Mouse (Mus musculus) spleen, postnatal 10 days (tissue): ENCODE data around the gene Gm6583.
"Not testable (repeated sequence)": the region's sequence is repeated elsewhere in the genome, so short reads cannot be mapped to it uniquely, and the experiment has no call there.

Experiments used
- DNase-seq, 2 experiments: peaks; one replicate each; pipeline ENCODE4 v3.0.0; 2021 to 2022; ENCODE audit warnings: low spot score in 2 of 2

Gene Gm6583

GRCm38 (mm10) chr5:112325546-112326445, 30.0 kb downstream of the Gm6583 start, which contains the start of gene Tfip11:
TSS of gene Tfip11 (plus strand) at chr5:112326358.
- peak; percentile 90 to 94 for DNase-seq

DNA sequence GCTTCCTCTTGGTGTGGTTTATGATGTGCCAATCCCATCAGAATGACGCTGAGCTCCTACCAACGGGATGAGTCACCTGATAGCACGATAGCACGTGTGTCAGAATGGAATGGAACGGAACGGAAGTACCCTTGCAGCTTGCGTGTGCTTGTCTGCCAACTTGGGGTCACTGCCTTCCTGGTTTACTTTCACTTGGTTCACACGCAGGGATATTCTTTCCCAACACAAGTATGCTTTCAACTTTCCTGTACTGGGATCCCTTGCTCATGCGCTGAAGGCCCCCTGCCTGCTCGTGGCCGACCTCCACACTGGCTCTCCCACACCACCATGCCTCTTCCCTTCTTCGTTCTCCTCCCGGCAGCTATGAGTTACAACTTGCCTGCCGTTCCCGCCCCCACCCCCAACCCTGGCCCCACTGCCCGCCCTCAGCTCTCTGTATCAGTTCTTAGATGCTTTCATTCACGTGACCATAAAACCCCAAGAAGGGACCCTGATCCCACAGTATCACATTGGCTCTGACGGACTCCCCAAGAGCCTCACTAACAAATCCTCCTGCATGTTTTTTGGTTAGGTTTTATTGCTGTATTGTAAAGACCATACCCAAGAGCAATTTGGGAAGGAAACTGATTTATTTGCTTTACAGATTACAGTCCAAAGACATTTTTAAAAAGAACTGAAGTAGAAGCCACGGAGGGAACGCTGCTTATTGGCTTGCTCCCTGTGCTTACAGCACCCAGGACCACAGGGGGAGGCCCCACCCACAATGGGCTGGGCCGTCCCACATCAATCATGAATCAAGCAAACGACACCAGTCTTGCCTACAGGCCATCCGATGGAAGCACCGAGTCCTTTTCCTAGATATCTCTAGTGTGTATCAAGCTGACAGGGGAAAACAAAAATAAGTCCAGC, 30.9 kb downstream of the Gm6583 start:
- DNase-seq: peak; percentile 32 to 63

- no peak for DNase-seq
These were observed 32.6 kb downstream of the Gm6583 start for GRCm38 (mm10) chr5:112323246-112323645.

GRCm38 (mm10) chr5:112321376-112321775, 34.5 kb downstream of the Gm6583 start:
- no peak for DNase-seq

DNA sequence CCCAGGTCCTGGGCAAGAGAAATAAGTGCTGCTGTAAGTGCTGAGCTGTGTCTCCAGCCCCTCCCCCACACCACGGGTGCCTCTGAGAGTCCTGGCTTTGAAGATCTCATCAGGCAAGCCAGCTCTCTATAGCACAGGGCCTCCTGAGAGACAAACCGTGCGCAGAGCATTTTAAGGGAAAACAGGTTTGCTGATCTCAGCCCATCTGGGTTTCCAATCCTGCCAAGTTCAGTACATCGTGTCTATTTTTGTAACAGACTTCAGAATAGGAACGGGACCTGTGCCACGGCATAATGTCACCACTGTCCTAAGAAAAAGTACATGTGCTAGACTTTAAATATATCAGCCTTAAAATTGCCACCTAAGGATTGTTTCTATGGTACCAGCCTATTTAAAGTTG, 34.9 kb downstream of the Gm6583 start:
- DNase-seq: no peak

DNA sequence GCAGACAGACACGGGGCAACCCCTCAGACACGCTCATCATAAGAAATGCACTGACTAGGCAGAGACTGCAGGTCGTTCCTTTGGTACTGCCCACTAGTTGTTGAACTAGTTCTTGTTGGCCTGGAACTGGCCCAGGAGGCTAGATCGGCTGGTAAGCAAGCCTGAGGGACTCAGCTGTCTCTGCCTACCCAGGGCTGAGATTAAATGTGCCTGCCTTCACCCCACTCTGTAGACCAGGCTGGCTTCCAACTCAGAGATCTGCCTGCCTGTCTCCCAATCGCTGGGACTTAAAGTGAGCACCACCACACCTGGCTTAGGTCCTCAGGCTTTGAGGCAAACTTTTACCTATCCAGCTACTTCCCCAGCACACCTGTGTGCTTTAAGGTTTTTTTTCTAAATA, 35.5 kb downstream of the Gm6583 start:
- DNase-seq: no peak

GRCm38 (mm10) chr5:112319343-112319742, 36.5 kb downstream of the Gm6583 start:
- DNase-seq: not testable (repeated sequence)

DNA sequence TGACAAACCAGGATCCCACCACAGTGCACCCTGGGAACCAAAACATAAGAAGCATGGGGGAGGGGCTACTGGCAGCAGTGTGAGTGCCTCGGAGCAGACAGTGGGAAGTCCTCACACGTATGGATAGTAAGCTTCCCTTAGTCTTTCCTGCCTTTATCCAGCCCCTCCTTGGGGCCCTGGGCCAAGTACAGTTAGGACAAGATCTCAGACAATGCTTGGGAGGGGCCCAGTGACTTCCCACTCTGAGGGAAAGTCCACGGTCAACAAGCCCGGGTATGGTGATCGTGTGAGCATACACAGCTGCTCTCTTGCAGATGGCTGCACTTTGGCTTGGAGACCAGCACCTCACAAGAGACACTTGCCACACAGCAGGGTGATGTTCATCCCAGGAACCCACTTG, 38.5 kb downstream of the Gm6583 start:
- DNase-seq: no peak

GRCm38 (mm10) chr5:112316468-112316867, 39.4 kb downstream of the Gm6583 start:
- DNase-seq: no peak

GRCm38 (mm10) chr5:112313222-112313885, 42.5 kb downstream of the Gm6583 start:
- DNase-seq: no peak

DNA sequence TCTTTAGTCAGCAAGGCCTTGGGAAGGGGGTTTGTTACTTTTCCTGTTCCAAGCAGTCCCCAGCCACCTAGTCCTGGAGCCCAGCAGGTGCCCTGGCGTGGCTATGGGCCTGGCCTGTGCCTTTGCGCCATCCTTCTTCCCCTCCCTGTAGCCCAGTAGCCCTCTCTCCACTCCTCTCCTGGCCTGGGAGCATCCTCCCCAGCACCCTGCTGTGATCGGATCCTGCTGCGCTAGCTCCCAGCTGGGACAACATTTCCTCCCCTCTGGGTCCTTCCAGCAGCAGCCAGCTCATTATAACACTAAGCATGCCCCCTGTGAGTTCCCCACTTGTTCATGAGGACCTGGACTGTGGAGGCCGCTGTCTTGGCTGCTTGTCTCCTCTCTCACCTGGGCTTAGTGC, 50.0 kb downstream of the Gm6583 start:
- DNase-seq: no peak
